Mouse (Mus musculus) embryonic fibroblast, embryonic 13.5 days (primary cell): ENCODE measurements around the gene Ccn5. TPM values are rescaled to one million over a fixed set of nuclear protein-coding genes. Genes with fewer than 3 reads are reported as not detected.

Source experiments
- H3K27ac ChIP-seq: 2 replicates; pipeline ENCODE4 v1.5.1; 2012; ENCODE audit warnings: low read length, control low read depth, inconsistent platforms; ENCODE audit not compliant: insufficient read depth
- H3K4me1 ChIP-seq: 2 replicates; pipeline ENCODE4 v1.6.1; 2011; ENCODE audit warnings: low read length; ENCODE audit not compliant: control insufficient read depth, insufficient read depth
- H3K4me3 ChIP-seq: 2 replicates; pipeline ENCODE4 v1.5.1; 2011; ENCODE audit warnings: mild to moderate bottlenecking, control low read depth, low read length; ENCODE audit not compliant: insufficient read depth
- CTCF ChIP-seq: IDR thresholded peaks from 2 replicates; pipeline ENCODE4 v1.5.1; 2011; ENCODE audit warnings: mild to moderate bottlenecking, control low read depth, low read length, moderate library complexity, borderline replicate concordance; ENCODE audit not compliant: insufficient read depth
- POLR2A ChIP-seq: IDR thresholded peaks from 2 replicates; pipeline ENCODE4 v1.6.1; 2011; ENCODE audit warnings: low read depth, mild to moderate bottlenecking, control low read depth, low read length, moderate library complexity
- polyA plus RNA-seq: library from polyadenylated mRNA; stranded (reverse); fragments of >200 nt; gene quantifications from 2 replicates; pipeline ENCODE4 v1.2.4, GENCODE M21; 2011; ENCODE audit warnings: low read depth; ENCODE audit not compliant: missing spikeins, insufficient read length

Ccn5 gene
- polyA plus RNA-seq, 1 experiment = 203 TPM

GRCm38 (mm10) chr2:163800832-163801231, 19.8 kb upstream of the Ccn5 start:
- TF ChIP-seq CTCF = no peak
- no peak; the same call in 1 of the 2 replicates for TF ChIP-seq POLR2A
- H3K27ac ChIP-seq = peak overlapping the region; percentile 96

GRCm38 (mm10) chr2:163801406-163801805, 19.3 kb upstream of the Ccn5 start:
- Histone ChIP-seq H3K4me3 (no peak overlapping the region), H3K27ac (peak overlapping the region; percentile 96), H3K4me1 (0 out of 2 replicates have a peak, but pooled peaks cover 4% of the 10 kb centered on the region)
- TF ChIP-seq POLR2A = no peak
- TF ChIP-seq CTCF = no peak

More at GRCm38 (mm10) chr2:163800832-163801231, 19.8 kb upstream of the Ccn5 start:
- no peak overlapping the region for H3K4me3 ChIP-seq
- H3K4me1 ChIP-seq = 0 out of 2 replicates have a peak, but pooled peaks cover 4% of the 10 kb centered on the region

DNA sequence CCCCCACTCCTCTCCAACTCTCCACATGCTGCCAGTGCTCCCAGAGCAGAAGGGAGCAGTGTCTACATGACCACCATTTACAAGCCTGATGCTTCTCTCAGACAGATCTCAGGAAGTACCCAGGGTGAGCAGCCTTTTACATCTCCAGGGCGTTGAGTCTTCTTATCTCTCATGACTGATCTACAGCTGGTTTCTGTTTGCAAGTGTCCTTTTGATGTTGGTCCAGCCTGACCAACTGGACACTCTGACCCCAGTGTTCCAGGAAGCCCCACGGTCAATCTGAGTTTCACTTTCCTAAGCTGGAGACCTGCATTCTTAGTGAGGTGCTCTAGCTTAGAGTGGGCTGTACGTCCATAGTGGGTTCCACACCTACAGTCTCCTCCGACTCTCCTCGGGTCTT, 16.8 kb upstream of the Ccn5 start:
- Histone ChIP-seq H3K4me1 (0 out of 2 replicates have a peak, but pooled peaks cover 4% of the 10 kb centered on the region), H3K4me3 (no peak overlapping the region), H3K27ac (no peak overlapping the region)
- no peak for TF ChIP-seq CTCF
- TF ChIP-seq POLR2A = no peak

- peak overlapping the region; percentile 70 for H3K27ac ChIP-seq
- no peaks in the 10 kb centered on the region for H3K4me1 ChIP-seq
- no peak overlapping the region for H3K4me3 ChIP-seq
- TF ChIP-seq CTCF (no peak), POLR2A (no peak)
Observed at GRCm38 (mm10) chr2:163809166-163809565, 11.5 kb upstream of the Ccn5 start.

- TF ChIP-seq POLR2A (no peak), CTCF (no peak)
- Histone ChIP-seq H3K4me3 (no peak overlapping the region), H3K27ac (peak overlapping the region; percentile 70), H3K4me1 (0 out of 2 replicates have a peak, but pooled peaks cover 3% of the 10 kb centered on the region)
Observed at GRCm38 (mm10) chr2:163809704-163810103, 11.0 kb upstream of the Ccn5 start.

- Histone ChIP-seq H3K27ac (peak overlapping the region; percentile 76), H3K4me3 (no peak overlapping the region), H3K4me1 (0 out of 2 replicates have a peak, but pooled peaks cover 5% of the 10 kb centered on the region)
- 0 out of 2 replicates have a peak, but pooled peaks have one; percentile 4 for TF ChIP-seq POLR2A
- TF ChIP-seq CTCF = no peak
Observed at GRCm38 (mm10) chr2:163813077-163813476, 7.6 kb upstream of the Ccn5 start.

DNA sequence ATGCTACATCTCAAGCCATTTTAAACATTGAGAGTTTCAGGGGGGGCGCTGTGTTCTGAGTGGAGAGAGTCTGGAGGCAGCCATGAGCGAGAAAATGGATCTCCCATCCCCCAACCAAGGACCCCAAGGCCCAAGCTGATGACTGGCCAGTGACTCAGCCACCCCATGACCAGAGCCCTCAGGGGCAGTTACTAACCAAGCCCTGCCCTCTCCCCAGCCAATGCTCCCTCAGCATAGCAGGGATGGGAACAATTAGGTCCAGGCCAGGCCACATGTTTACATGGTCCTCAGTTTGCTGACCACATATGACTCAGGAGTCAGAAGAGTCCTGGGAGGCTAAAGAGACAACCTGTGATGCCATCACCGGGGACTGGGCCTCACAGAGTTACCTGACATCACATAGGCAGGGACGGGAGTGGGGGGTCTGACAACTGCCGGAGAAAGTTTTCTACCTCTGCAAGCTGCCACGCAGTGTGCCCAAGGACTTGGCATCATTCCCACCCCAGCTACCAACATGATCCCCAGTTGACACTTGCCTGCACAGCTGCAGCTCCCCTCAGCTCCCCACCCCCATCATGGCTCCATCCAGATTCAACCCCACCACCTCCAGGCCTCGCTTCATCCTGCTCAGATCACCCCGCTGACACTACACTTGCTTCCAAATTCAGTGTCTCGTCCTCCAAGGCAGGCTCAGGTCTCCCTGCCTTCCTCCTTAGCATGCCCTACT, 5.8 kb upstream of the Ccn5 start:
- H3K4me3 ChIP-seq = no peak overlapping the region

DNA sequence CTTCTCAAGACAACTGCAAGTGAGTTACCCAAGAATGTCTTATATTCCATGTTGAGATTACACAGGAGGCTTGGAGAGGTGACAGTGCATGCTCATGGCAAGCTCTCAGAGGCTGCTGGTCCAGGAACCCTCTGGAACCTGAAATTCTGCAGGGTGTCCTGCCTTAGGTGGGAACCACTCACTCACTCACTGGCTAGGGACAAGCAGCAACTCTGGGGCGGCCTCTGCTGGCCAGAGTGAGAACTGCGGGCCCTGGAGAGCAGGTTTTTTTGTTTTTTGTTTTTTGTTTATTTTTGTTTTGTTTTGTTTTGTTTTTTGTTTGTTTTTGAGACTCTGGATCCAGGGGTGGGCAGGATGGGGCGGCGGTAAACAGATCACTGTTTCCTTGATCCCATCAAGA, 2.6 kb downstream of the Ccn5 start:
- Histone ChIP-seq H3K4me3 (no peak overlapping the region), H3K27ac (peak overlapping the region; percentile 76), H3K4me1 (no peaks in the 10 kb centered on the region)
- TF ChIP-seq CTCF = peak; percentile 70
- TF ChIP-seq POLR2A = 0 out of 2 replicates have a peak, but pooled peaks have one; percentile 8

More for the DNA sequence above, 5.8 kb upstream of the Ccn5 start:
- TF ChIP-seq CTCF = no peak
- Histone ChIP-seq H3K4me1 (0 out of 2 replicates have a peak, but pooled peaks cover 5% of the 10 kb centered on the region), H3K27ac (peak overlapping the region; percentile 76)

DNA sequence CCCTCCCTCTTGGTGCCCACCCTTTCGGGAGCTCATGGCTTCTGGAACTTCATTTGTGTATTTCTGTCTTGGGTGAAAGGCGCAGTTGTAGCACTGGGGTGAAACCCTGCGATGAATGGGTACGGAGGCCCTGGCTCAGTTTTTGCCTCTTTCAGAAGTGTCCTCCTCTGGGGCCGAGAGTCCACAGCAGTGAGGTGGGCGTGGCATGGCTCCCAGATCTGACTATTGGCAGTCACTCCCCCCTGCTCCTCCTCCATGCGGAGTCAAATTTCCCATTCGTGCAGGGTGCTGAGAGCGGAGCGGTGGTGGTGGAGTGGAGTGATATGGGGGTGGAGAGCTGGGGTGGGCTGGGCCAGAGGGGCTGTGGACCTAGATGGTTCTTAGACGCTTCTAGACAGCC, 3.1 kb downstream of the Ccn5 start:
- Histone ChIP-seq H3K27ac (peak overlapping the region; percentile 76), H3K4me3 (no peak overlapping the region)

GRCm38 (mm10) chr2:163825861-163826260, 5.2 kb downstream of the Ccn5 start:
- TF ChIP-seq POLR2A = no peak
- no peak for TF ChIP-seq CTCF
- peak overlapping the region; percentile 49; the same call in 1 of the 2 replicates for H3K27ac ChIP-seq
- H3K4me3 ChIP-seq = no peak overlapping the region

More for the DNA sequence above, 3.1 kb downstream of the Ccn5 start:
- TF ChIP-seq CTCF (no peak), POLR2A (peak; percentile 72)
- H3K4me1 ChIP-seq = no peaks in the 10 kb centered on the region

More at GRCm38 (mm10) chr2:163825861-163826260, 5.2 kb downstream of the Ccn5 start:
- no peaks in the 10 kb centered on the region for H3K4me1 ChIP-seq
